Mouse (Mus musculus): ENCODE measurements around the gene Retreg1.

DNA sequence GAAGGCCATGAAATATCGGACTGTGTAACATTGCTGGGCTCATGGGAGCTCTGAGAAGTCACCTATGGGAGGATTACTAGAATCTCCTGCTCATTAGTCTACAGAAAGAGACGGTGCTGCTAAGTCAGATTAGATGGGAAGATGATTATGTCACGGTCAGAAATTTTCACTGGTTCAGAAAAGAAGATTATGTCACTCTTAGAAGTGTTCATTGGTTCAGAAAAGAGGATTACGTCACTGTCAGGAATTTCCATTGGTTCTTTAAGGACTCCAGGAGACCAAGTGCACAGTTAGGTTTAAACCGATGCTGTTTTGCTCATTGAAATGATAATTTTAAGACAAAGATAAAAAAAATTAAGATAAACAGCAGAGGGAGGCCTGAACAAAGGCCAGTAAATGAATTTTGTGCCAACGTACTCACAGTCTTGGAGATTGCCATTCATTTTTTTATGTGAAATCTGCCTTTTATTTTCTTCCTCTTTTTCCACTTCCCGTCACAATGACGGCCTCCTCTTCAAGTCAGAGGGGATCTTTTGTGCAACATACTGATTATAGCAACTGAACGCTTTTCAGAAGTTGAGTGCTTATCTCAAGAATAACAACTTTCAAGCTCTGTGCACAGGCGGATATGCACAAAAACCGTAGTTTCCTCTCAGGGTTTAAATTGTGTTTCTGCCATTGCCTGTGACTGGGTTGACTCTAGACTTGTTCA lies 67.0 kb downstream of the Retreg1 start:
- no peak for TF ChIP-seq ZKSCAN1 (IDR thresholded peaks at IDR 0.05; ENCODE audit: borderline replicate concordance, low read depth, low read length)
- no peak for TF ChIP-seq NELFE (IDR thresholded peaks at IDR 0.05; ENCODE audit: low read depth, low read length)
- no peak for TF ChIP-seq CTCF (conservative IDR thresholded peaks at IDR 0.05 in 1 of 2, IDR thresholded peaks at IDR 0.05 in 1 of 2; ENCODE audit: low read depth in 2 of 2, low read length in 2 of 2)
- TF ChIP-seq POLR2A (IDR thresholded peaks at IDR 0.05; ENCODE audit: low read depth, low read length): no peak
- no peak for TF ChIP-seq POLR2AphosphoS2 (IDR thresholded peaks at IDR 0.05; ENCODE audit: low read depth, low read length)
- TF ChIP-seq EP300 (IDR thresholded peaks at IDR 0.05; ENCODE audit: low read length): no peak; the same call in none of the 2 replicates
- 0 out of 2 replicates have a peak, but pooled peaks have one; percentile 27 for TF ChIP-seq BHLHE40 (IDR thresholded peaks at IDR 0.05; ENCODE audit: low read depth, low read length)
- TF ChIP-seq ZMIZ1 (IDR thresholded peaks at IDR 0.05; ENCODE audit: low read depth, low read length): no peak
- TF ChIP-seq RAD21 (IDR thresholded peaks at IDR 0.05; ENCODE audit: low read depth, low read length): no peak
- no peak for TF ChIP-seq MXI1 (IDR thresholded peaks at IDR 0.05; ENCODE audit: low read depth, low read length)
- peak; percentile 95 for TF ChIP-seq JUND (conservative IDR thresholded peaks at IDR 0.05; ENCODE audit: low read depth, low read length)
- TF ChIP-seq UBTF (IDR thresholded peaks at IDR 0.05; ENCODE audit: low read depth, low read length): no peak
